Mouse (Mus musculus) C2C12 (cell line): ENCODE measurements around the gene Robo3.

Experiments
- CTCF ChIP-seq: IDR thresholded peaks from one replicate; pipeline ENCODE4 v1.5.1; 2011; ENCODE audit not compliant: control insufficient read depth, insufficient read depth, insufficient read length
- MYOG ChIP-seq: IDR thresholded peaks from one replicate; pipeline ENCODE4 v1.6.1; 2011; ENCODE audit not compliant: control insufficient read depth, insufficient read length; ENCODE audit errors: extremely low read depth
- USF1 ChIP-seq: IDR thresholded peaks from one replicate; pipeline ENCODE4 v1.6.1; 2011; ENCODE audit warnings: low read depth, mild to moderate bottlenecking, control low read depth, moderate library complexity

- TF ChIP-seq CTCF: no peak
- no peak for TF ChIP-seq MYOG
- TF ChIP-seq USF1: no peak
Measured at GRCm38 (mm10) chr9:37368860-37369259, 64.2 kb downstream of the Robo3 start.
